Mouse (Mus musculus) forebrain, embryonic 16.5 days (tissue): ENCODE measurements around the gene Hoxa10. TPM values are rescaled to one million over a fixed set of nuclear protein-coding genes. Genes with fewer than 3 reads are reported as not detected.

ENCODE experiments used
- ATAC-seq: fragments of 200-750 bp; cut with Nextera tagmentation; 2 replicates; pipeline ENCODE4 v1.8.0; 2017; ENCODE audit warnings: mild to moderate bottlenecking, moderate library complexity
- H3K27ac ChIP-seq: fragments of 300-500 bp; sonication (generic); 2 replicates; pipeline ENCODE4 v1.5.1; 2014; ENCODE audit warnings: low read length, control low read depth
- H3K27me3 ChIP-seq: fragments of 300-500 bp; sonication (generic); replicated peaks from 2 replicates; pipeline ENCODE4 v1.6.1; 2014; ENCODE audit warnings: low read length; ENCODE audit not compliant: control insufficient read depth, insufficient read depth
- H3K36me3 ChIP-seq: fragments of 300-500 bp; sonication (generic); 2 replicates; pipeline ENCODE4 v1.6.1; 2014; ENCODE audit not compliant: control insufficient read depth, insufficient read depth
- H3K4me1 ChIP-seq: fragments of 300-500 bp; sonication (generic); replicated peaks from 2 replicates; pipeline ENCODE4 v1.6.1; 2014; ENCODE audit warnings: low read length; ENCODE audit not compliant: control insufficient read depth, insufficient read depth
- H3K4me2 ChIP-seq: fragments of 300-500 bp; sonication (generic); 2 replicates; pipeline ENCODE4 v1.6.1; 2014; ENCODE audit warnings: mild to moderate bottlenecking, low read length, control low read depth
- H3K4me3 ChIP-seq: fragments of 300-500 bp; sonication (generic); replicated peaks from 2 replicates; pipeline ENCODE4 v1.5.1; 2014; ENCODE audit warnings: mild to moderate bottlenecking, low read length, control low read depth
- H3K9ac ChIP-seq: fragments of 300-500 bp; sonication (generic); replicated peaks from 2 replicates; pipeline ENCODE4 v1.6.1; 2014; ENCODE audit warnings: low read depth, low read length, control low read depth
- H3K9me3 ChIP-seq: fragments of 300-500 bp; sonication (generic); 2 replicates; pipeline ENCODE4 v1.6.1; 2016; ENCODE audit warnings: low read length; ENCODE audit not compliant: control insufficient read depth
- WGBS: fragments of 180-500 bp; shearing (Covaris S2); extraction: QIAGEN DNeasy Blood & Tissue Kit; methylation state at CpG from one replicate; pipeline ENCODE4 v1.1.7; 2014; 5-methylcytosine and 5-hydroxymethylcytosine counted together
- polyA plus RNA-seq: library from polyadenylated mRNA; unstranded; fragments of >200 nt; fragmentation: Nextera tagmentation; extraction: Ambion mirVana; gene quantifications from 2 replicates; pipeline ENCODE4 v1.2.1, GENCODE M21; 2015

Gene Hoxa10
- polyA plus RNA-seq, 1 experiment from 2014 or later = not detected

DNA sequence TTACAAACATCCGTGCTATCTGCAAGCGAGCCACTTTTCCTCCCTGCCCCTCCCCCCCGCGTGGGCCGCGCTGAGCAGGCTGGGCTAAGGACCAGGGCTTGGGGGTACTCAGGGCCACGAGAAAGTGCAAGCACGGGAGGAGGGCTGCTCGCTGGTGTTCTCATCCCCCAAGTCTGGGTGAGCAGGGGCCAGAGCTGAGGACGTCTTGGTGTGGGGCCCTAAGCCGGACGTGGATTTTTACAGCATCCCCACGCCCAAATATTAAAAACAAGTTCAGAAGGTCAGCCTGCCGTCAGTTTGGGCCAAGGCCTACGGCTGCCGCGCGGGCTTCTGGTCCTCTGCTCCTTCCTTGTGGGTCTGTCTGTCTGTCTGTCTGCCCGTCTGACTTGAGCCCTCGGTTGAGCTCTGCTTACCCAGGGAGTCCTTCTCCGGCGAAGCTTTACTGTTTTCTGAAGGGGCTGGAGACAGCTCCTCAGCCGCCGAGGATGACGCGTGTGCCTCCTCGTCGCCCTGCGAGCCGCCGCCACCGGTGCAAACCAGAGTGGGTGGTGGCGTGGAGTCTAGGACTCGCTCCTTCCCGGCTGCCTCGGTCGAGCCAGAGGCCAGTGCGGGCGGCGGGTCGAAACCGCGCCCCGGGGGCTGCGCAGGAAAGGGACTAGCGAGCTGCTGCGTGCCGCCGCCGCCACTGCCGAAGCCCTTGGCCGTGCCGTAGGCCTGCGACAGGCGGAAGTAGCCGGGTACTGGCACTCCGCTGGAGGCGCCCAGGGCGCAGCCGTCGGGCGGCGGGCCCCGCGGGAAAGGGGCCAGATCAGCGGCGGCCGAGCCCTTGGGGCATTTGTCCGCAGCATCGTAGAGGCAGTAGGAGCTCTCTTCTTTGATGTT, 6.9 kb downstream of the Hoxa10 start:
- Histone ChIP-seq H3K4me2 (no peak overlapping the region), H3K4me3 (no peak overlapping the region), H3K36me3 (no peaks in the 10 kb centered on the region), H3K27ac (no peak overlapping the region), H3K4me1 (no peaks in the 10 kb centered on the region; the same call in 1 of the 2 replicates), H3K9ac (no peak overlapping the region), H3K9me3 (no peaks in the 10 kb centered on the region), H3K27me3 (peaks cover 88% of the 10 kb centered on the region)
- ATAC-seq = no peak
- WGBS = 1% methylated on average over 69 of the region's 70 CpGs

GRCm38 (mm10) chr6:52232984-52233545, 7.6 kb downstream of the Hoxa10 start:
- WGBS = 2% methylated on average over 23 of the region's 23 CpGs
- H3K9me3 ChIP-seq = no peaks in the 10 kb centered on the region
- no peak overlapping the region for H3K4me3 ChIP-seq
- H3K4me1 ChIP-seq = no peaks in the 10 kb centered on the region; the same call in 1 of the 2 replicates
- H3K4me2 ChIP-seq = no peak overlapping the region
- no peak for ATAC-seq
- H3K27me3 ChIP-seq = peaks cover 90% of the 10 kb centered on the region
- H3K27ac ChIP-seq = no peak overlapping the region
- no peaks in the 10 kb centered on the region for H3K36me3 ChIP-seq
- no peak overlapping the region for H3K9ac ChIP-seq

GRCm38 (mm10) chr6:52232568-52232965, 8.1 kb downstream of the Hoxa10 start:
- peaks cover 90% of the 10 kb centered on the region for H3K27me3 ChIP-seq
- H3K9ac ChIP-seq = no peak overlapping the region
- WGBS = 1% methylated on average over 18 of the region's 18 CpGs
- no peaks in the 10 kb centered on the region for H3K36me3 ChIP-seq
- H3K9me3 ChIP-seq = no peaks in the 10 kb centered on the region
- no peak overlapping the region for H3K4me3 ChIP-seq
- no peak overlapping the region for H3K4me2 ChIP-seq
- no peak overlapping the region for H3K27ac ChIP-seq
- ATAC-seq = no peak
- no peaks in the 10 kb centered on the region; the same call in 1 of the 2 replicates for H3K4me1 ChIP-seq

DNA sequence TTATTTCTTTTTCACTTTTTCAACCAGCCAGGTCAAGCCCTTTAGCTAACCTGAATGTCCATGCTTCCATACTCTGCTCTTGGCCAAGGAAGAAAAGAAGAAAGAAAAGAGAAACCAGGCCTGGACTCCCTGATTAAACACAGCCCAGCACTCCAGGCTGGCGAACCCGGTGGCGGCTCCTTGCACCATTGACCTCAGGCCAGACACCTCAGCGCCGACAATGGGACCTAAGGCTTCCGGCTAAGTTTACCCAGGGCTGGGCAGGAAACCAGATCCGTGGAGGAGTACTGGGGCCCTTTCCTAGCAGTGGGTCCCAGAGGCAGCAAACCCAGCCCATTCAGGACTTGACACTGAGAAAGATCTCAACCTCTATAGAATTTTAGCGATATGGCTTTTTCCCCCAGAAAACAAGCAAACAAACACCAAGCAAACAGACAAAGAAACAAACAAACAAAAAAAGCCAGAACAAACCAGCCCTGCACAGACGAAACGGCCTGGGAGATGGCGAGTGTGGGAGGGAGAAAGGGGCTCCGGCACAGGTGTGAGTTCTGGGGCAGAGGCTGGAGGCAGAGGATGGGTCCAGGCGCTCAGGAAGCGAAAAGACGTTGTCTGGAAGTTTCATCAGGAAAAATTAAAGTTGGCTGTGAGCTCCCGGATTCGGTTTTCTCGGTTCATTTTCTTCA, 8.6 kb downstream of the Hoxa10 start:
- Histone ChIP-seq H3K4me1 (no peaks in the 10 kb centered on the region; the same call in 1 of the 2 replicates), H3K27me3 (peaks cover 90% of the 10 kb centered on the region), H3K27ac (no peak overlapping the region), H3K9me3 (no peaks in the 10 kb centered on the region), H3K4me3 (no peak overlapping the region), H3K9ac (no peak overlapping the region), H3K4me2 (no peak overlapping the region), H3K36me3 (no peaks in the 10 kb centered on the region)
- no peak for ATAC-seq
- WGBS = 0% methylated on average over 18 of the region's 18 CpGs

DNA sequence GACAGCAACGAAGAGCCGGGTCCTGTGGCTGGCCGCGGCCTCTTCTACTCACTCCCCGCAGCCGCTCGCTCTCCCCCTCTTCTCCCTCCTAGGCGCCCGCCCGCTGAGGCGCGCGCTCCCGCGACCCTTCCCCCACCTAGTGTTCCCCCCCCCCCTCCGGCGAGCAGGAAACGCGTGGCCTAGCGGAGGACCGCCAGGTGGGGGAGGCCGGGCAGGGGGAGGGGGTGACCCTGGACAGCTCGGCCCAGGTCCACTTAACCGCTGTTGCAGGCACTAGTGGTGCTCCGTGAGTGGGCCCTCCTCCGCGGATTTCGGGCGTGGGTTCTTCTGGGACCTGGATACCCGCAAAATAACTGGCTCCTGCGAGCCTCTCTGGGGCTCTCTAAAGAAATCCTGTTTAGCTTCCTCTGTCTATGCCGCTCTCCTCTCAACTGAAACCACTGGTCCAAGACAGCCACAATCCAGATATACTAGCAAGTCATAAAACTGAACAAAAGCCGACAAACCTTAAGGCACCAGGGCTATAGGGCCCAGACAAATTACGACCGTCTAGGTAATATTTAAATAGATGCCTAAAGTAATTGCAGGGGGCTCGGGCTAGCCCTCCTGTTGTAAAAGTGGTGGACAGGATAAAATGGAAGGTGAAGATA, 10.0 kb downstream of the Hoxa10 start, which contains the start of gene Hoxa9:
TSS of gene Hoxa9 (minus strand) at position 574 of the 650 bp plus-strand sequence.
- no peak for ATAC-seq
- H3K4me3 ChIP-seq = no peak within 1 kb of the TSS
- no peaks in the 10 kb centered on the region; the same call in 1 of the 2 replicates for H3K4me1 ChIP-seq
- no peak within 1 kb of the TSS for H3K4me2 ChIP-seq
- WGBS = 2% methylated on average over 22 of the region's 36 CpGs
- H3K27ac ChIP-seq = no peak within 1 kb of the TSS
- no peaks in the 10 kb centered on the region for H3K9me3 ChIP-seq
- no peak within 1 kb of the TSS for H3K9ac ChIP-seq
- H3K27me3 ChIP-seq = peaks cover 90% of the 10 kb centered on the region
- H3K36me3 ChIP-seq = no peaks in the 10 kb centered on the region

DNA sequence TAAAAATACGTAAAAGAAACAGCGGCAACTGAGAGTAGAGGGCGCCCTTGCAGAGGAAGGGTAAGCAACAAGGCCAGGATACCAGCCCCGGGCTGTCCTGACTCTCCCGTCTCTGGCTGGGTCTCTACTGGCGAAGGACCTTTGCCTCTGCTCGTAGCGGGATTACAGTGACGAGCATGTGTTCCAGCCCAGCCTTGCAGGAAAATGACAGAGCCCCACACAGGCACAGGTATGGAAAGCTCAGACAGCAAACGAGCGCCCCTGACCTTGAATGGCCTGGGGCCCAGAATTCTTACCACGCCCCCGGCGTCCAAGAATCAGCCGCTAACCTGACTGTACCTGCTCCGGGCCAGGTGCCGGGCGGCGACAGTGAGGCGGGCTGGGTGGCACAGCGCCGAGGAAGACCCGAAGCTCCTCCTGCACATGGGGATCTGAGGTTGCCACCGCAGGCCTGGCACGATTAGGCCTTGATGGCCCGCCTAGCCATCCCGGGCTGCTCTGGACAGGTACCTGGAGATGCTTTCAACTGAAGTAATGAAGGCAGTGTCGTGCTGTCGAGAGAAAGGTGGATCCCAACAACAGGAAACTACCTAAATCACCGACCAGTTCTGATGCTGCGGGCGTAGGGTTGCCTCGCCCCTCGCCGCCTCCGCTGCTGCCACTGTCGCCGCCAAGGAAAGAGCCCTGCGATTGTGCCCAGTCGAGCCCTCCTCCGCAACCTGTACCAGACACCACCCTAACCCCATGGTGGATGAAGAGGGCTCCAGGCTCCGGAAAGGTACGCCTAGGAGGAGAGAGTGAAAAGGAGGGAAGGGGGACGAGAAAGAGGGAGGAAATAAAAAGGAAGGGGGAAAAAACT, 10.9 kb downstream of the Hoxa10 start:
- Histone ChIP-seq H3K9me3 (no peaks in the 10 kb centered on the region), H3K9ac (no peak overlapping the region), H3K4me1 (no peaks in the 10 kb centered on the region; the same call in 1 of the 2 replicates), H3K27ac (no peak overlapping the region), H3K4me2 (no peak overlapping the region), H3K36me3 (no peaks in the 10 kb centered on the region), H3K4me3 (no peak overlapping the region), H3K27me3 (peaks cover 90% of the 10 kb centered on the region)
- no peak for ATAC-seq
- 2% methylated on average over 44 of the region's 44 CpGs for WGBS

- Histone ChIP-seq H3K9me3 (no peaks in the 10 kb centered on the region), H3K9ac (no peak overlapping the region), H3K27ac (no peak overlapping the region), H3K27me3 (peaks cover 88% of the 10 kb centered on the region), H3K4me3 (no peak overlapping the region), H3K4me2 (no peak overlapping the region), H3K4me1 (no peaks in the 10 kb centered on the region), H3K36me3 (no peaks in the 10 kb centered on the region)
- ATAC-seq = no peak
- 1% methylated on average over 38 of the region's 38 CpGs for WGBS
These were observed 11.9 kb downstream of the Hoxa10 start for GRCm38 (mm10) chr6:52228475-52229465.
